In genomic region chr5:150559519-150560103, GRCm38 (mm10) we compare ENCODE assay signal across 23 mouse cellular contexts. TPM values are rescaled to one million over a fixed set of nuclear protein-coding genes. Genes with fewer than 3 reads are reported as not detected.
"Had no signal": no experiment of that assay in that cellular context is flagged by ENCODE, and none has a peak within 500 bp of the region (broad histone marks: within the 10 kb centered on the region; RNA-seq: fewer than 3 reads in every experiment).

No protein-coding gene starts in this region.

- H3K27ac ChIP-seq: kidney, embryonic 15.5 days; left cerebral cortex, adult 2 months; limb, embryonic 15.5 days; liver, embryonic 13.5 days; lung, embryonic 15.5 days; macrophage; midbrain, embryonic 15.5 days; neural tube, embryonic 13.5 days had no signal

- H3K9ac ChIP-seq: kidney, embryonic 15.5 days; limb, embryonic 15.5 days; liver, embryonic 13.5 days; liver, postnatal 0 days; lung, embryonic 15.5 days; midbrain, embryonic 15.5 days; neural tube, embryonic 13.5 days had no signal

- ATAC-seq: liver, postnatal 0 days; midbrain, embryonic 15.5 days had no signal

- H3K4me2 ChIP-seq: kidney, embryonic 15.5 days; limb, embryonic 15.5 days; liver, embryonic 13.5 days; lung, embryonic 15.5 days; midbrain, embryonic 11.5 days; midbrain, embryonic 15.5 days; neural tube, embryonic 13.5 days had no signal

- DNase-seq: kidney, postnatal 14 days; liver, embryonic 13.5 days; liver, postnatal 0 days; lung, postnatal 14 days; right cerebral cortex, adult 18-20 months; right cerebral cortex, postnatal 25 days; thymus, adult 18-20 months; thymus, postnatal 25 days had no signal

- H3K27me3 ChIP-seq: kidney, embryonic 15.5 days; limb, embryonic 15.5 days; liver, embryonic 13.5 days; lung, embryonic 15.5 days; megakaryocyte, embryonic 14.5 days; midbrain, embryonic 15.5 days; neural tube, embryonic 13.5 days had no signal

- H3K4me3 ChIP-seq: kidney, embryonic 15.5 days; left cerebral cortex, adult 2 months; limb, embryonic 15.5 days; liver, embryonic 13.5 days; lung, embryonic 15.5 days; megakaryocyte, embryonic 14.5 days; midbrain, embryonic 15.5 days; neural tube, embryonic 13.5 days had no signal

- H3K4me1 ChIP-seq: kidney, embryonic 15.5 days; limb, embryonic 15.5 days; lung, embryonic 15.5 days; megakaryocyte, embryonic 14.5 days; midbrain, embryonic 15.5 days; neural tube, embryonic 13.5 days had no signal

- H3K9me3 ChIP-seq: kidney, embryonic 15.5 days; limb, embryonic 15.5 days; liver, embryonic 13.5 days; lung, embryonic 15.5 days; megakaryocyte, embryonic 14.5 days; midbrain, embryonic 15.5 days; neural tube, embryonic 13.5 days had no signal

- H3K36me3 ChIP-seq: midbrain, embryonic 15.5 days had no signal

RNA-seq across cellular contexts. Expression of gene Zar1l, which starts 41.6 kb away (rescaled TPM):
- total RNA-seq: layer of hippocampus, postnatal 25 days had no signal
- polyA plus RNA-seq: kidney, embryonic 15.5 days; large intestine, adult 2 months; limb, embryonic 11.5 days; limb, embryonic 15.5 days; liver, embryonic 13.5 days; liver, postnatal 0 days; lung, embryonic 15.5 days; macrophage; midbrain, embryonic 11.5 days; midbrain, embryonic 15.5 days; neural tube, embryonic 13.5 days; small intestine, adult 2 months; stomach, embryonic 16.5 days; urinary bladder, adult 2 months had no signal
